Comparison of ENCODE assay signal across 30 mouse cellular contexts in genomic region chr17:79503037-79503436, GRCm38 (mm10).
DNase-seq lines count a peak whose midpoint lies in the region; ATAC-seq lines count a peak whose summit lies in the region.
"Had no signal": no experiment of that assay in that cellular context is flagged by ENCODE, and none has a peak within 500 bp of the region (broad histone marks: within the 10 kb centered on the region; RNA-seq: fewer than 3 reads in every experiment).

No protein-coding gene starts in this region.

- no peak overlapping the region for H3K4me3 ChIP-seq in heart, embryonic 10.5 days
- H3K4me3 ChIP-seq: embryonic facial prominence, embryonic 13.5 days; embryonic facial prominence, embryonic 15.5 days; erythroblast, embryonic 14.5 days; forebrain, embryonic 10.5 days; forebrain, embryonic 12.5 days had no signal

- WGBS in heart, embryonic 10.5 days: 83% methylated on average over 2 of the region's 2 CpGs

- peak; percentile 5 for DNase-seq in heart, adult 11 months
- DNase-seq in heart, embryonic 10.5 days (ENCODE audit: low spot score): no peak
- DNase-seq in lung, postnatal 36 days: peak; percentile 56
- no peak for DNase-seq in lung, adult 18-20 months
- no peak for DNase-seq in natural killer cell, adult 2 months (ENCODE audit: low spot score in 2 of 2)
- no peak for DNase-seq in gastrocnemius, adult 18-20 months (ENCODE audit: low spot score)
- DNase-seq: adrenal gland, adult 2 months; adrenal gland, postnatal 10 days; adrenal gland, postnatal 25 days; B cell, adult 2 months; cerebellum, adult 11 months; cerebellum, adult 18-20 months; cerebellum, adult 8-10 months; cerebellum, adult 9-11 months; cerebellum, postnatal 14 days; cerebellum, postnatal 36 days; embryo, embryonic 11 days had no signal

- no peaks in the 10 kb centered on the region for H3K36me3 ChIP-seq in heart, embryonic 10.5 days
- H3K36me3 ChIP-seq: embryonic facial prominence, embryonic 13.5 days; embryonic facial prominence, embryonic 15.5 days; forebrain, embryonic 10.5 days; forebrain, embryonic 12.5 days; G1E had no signal

- ATAC-seq in megakaryocyte, adult 5-6 weeks (ENCODE audit: poor library complexity, severe bottlenecking): peak; percentile 63
- ATAC-seq in monocyte, adult 5-6 weeks (replicated peaks; ENCODE audit: insufficient number of reproducible peaks, low FRiP score, low TSS enrichment, poor library complexity, severe bottlenecking): 0 out of 2 replicates have a peak, but pooled peaks have one; percentile 32
- ATAC-seq: activated CD4-positive, CD25-positive, alpha-beta regulatory T cell, adult 4 months; CD4-positive, CD25-positive, alpha-beta regulatory T cell, adult 4 months; forebrain, embryonic 14.5 days; Patski had no signal

- H3K27me3 ChIP-seq in heart, embryonic 10.5 days (ENCODE audit: insufficient read depth, poor library complexity, severe bottlenecking): no peaks in the 10 kb centered on the region
- H3K27me3 ChIP-seq: CH12.LX; embryonic facial prominence, embryonic 13.5 days; embryonic facial prominence, embryonic 15.5 days; forebrain, embryonic 12.5 days; Patski had no signal

- 0 out of 2 replicates have a peak, but pooled peaks cover under 1% of the 10 kb centered on the region for H3K4me1 ChIP-seq in heart, embryonic 10.5 days
- H3K4me1 ChIP-seq: embryonic facial prominence, embryonic 15.5 days; forebrain, embryonic 12.5 days had no signal

- no peak overlapping the region for H3K27ac ChIP-seq in heart, embryonic 10.5 days
- H3K27ac ChIP-seq: embryonic facial prominence, embryonic 13.5 days; embryonic facial prominence, embryonic 15.5 days; forebrain, embryonic 10.5 days; forebrain, embryonic 12.5 days had no signal

- no peaks in the 10 kb centered on the region for H3K9me3 ChIP-seq in heart, embryonic 10.5 days
- H3K9me3 ChIP-seq: embryonic facial prominence, embryonic 13.5 days; embryonic facial prominence, embryonic 15.5 days; forebrain, embryonic 10.5 days; forebrain, embryonic 12.5 days had no signal

Comparison
In these comparisons a context has a peak if more than half of its experiments do, and no peak if none do; other contexts are left out.
1. DNase-seq: peak in heart, adult 11 months (single experiment) and lung, postnatal 36 days (single experiment); none in heart, embryonic 10.5 days (single experiment), lung, adult 18-20 months (0 of 2), natural killer cell, adult 2 months (0 of 2) and gastrocnemius, adult 18-20 months (single experiment).